Mouse (Mus musculus) embryonic facial prominence, embryonic 11.5 days (tissue): ENCODE data around the gene Chd4. TPM values are rescaled to one million over a fixed set of nuclear protein-coding genes. Genes with fewer than 3 reads are reported as not detected.

ENCODE experiments used
- ATAC-seq: fragments of 200-750 bp; cut with Nextera tagmentation; replicated peaks from 2 replicates; pipeline ENCODE4 v1.8.0; 2017; ENCODE audit warnings: low read depth; ENCODE audit not compliant: insufficient number of reproducible peaks, low FRiP score, low TSS enrichment
- DNase-seq: peaks from one replicate; pipeline ENCODE4 v3.0.0-alpha.2; 2015; ENCODE audit warnings: low spot score
- H3K27ac ChIP-seq: fragments of 300-500 bp; sonication (generic); replicated peaks from 2 replicates; pipeline ENCODE4 v1.5.1; 2014; ENCODE audit warnings: mild to moderate bottlenecking, low read depth, low read length, control low read depth
- H3K27me3 ChIP-seq: fragments of 300-500 bp; sonication (generic); 2 replicates; pipeline ENCODE4 v1.6.1; 2014; ENCODE audit warnings: mild to moderate bottlenecking, low read length, moderate library complexity, mixed read lengths; ENCODE audit not compliant: control insufficient read depth, insufficient read depth
- H3K36me3 ChIP-seq: fragments of 300-500 bp; sonication (generic); replicated peaks from 2 replicates; pipeline ENCODE4 v1.6.1; 2014; ENCODE audit warnings: low read depth, mild to moderate bottlenecking, low read length, moderate library complexity, mixed read lengths; ENCODE audit not compliant: control insufficient read depth, insufficient read depth
- H3K4me1 ChIP-seq: fragments of 300-500 bp; sonication (generic); 2 replicates; pipeline ENCODE4 v1.6.1; 2014; ENCODE audit warnings: low read length, mixed read lengths; ENCODE audit not compliant: control insufficient read depth, insufficient read depth
- H3K4me2 ChIP-seq: fragments of 300-500 bp; sonication (generic); 2 replicates; pipeline ENCODE4 v1.6.1; 2014; ENCODE audit warnings: low read depth, mild to moderate bottlenecking, control low read depth, low read length, moderate library complexity
- H3K4me3 ChIP-seq: fragments of 300-500 bp; sonication (generic); 2 replicates; pipeline ENCODE4 v1.5.1; 2014; ENCODE audit warnings: low read depth, low read length, control low read depth
- H3K9ac ChIP-seq: fragments of 300-500 bp; sonication (generic); replicated peaks from 2 replicates; pipeline ENCODE4 v1.6.1; 2014; ENCODE audit warnings: mild to moderate bottlenecking, control low read depth, low read length
- H3K9me3 ChIP-seq: fragments of 300-500 bp; sonication (generic); replicated peaks from 2 replicates; pipeline ENCODE4 v1.6.1; 2016; ENCODE audit warnings: mild to moderate bottlenecking, low read length, inconsistent platforms, mixed read lengths; ENCODE audit not compliant: control insufficient read depth
- WGBS: fragments of 180-500 bp; shearing (Covaris S2); extraction: QIAGEN DNeasy Blood & Tissue Kit; methylation state at CpG from one replicate; pipeline ENCODE4 v1.1.7; 2014; 5-methylcytosine and 5-hydroxymethylcytosine counted together
- polyA plus RNA-seq: library from polyadenylated mRNA; unstranded; fragments of >200 nt; fragmentation: Nextera tagmentation; extraction: Ambion mirVana; gene quantifications from 2 replicates; pipeline ENCODE4 v1.2.1, GENCODE M21; 2014

Chd4 gene
- polyA plus RNA-seq, 1 experiment from 2014 or later, result 93.2 TPM

DNA sequence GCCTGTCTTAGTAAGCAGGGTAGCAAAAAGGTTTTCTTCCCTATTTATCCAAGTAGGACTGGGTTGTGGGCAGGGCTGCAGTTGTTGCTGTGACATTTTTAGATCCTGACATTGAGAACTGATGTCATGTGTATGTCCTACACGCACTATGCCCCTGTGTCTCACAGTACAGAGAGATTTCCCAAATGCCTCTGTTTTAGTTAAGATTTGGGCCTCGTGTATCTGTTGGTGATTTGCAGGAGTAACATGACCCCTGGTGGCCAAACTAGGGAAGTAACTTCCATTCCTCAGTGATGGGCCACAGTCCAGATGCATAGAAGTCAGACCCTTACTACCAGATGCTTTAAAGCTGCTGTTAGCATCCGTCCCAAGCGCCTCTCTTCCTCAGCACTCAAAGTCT lies 11.4 kb upstream of the Chd4 start:
- no peak overlapping the region for H3K4me3 ChIP-seq
- no peaks in the 10 kb centered on the region for H3K36me3 ChIP-seq
- ATAC-seq (no peak), DNase-seq (peak; percentile 86)
- H3K9me3 ChIP-seq, result no peaks in the 10 kb centered on the region
- no peak overlapping the region for H3K27ac ChIP-seq
- no peak overlapping the region for H3K4me2 ChIP-seq
- H3K4me1 ChIP-seq, result peaks cover under 1% of the 10 kb centered on the region
- no peak overlapping the region for H3K9ac ChIP-seq
- H3K27me3 ChIP-seq, result no peaks in the 10 kb centered on the region
- 7% methylated on average over 4 of the region's 4 CpGs for WGBS

DNA sequence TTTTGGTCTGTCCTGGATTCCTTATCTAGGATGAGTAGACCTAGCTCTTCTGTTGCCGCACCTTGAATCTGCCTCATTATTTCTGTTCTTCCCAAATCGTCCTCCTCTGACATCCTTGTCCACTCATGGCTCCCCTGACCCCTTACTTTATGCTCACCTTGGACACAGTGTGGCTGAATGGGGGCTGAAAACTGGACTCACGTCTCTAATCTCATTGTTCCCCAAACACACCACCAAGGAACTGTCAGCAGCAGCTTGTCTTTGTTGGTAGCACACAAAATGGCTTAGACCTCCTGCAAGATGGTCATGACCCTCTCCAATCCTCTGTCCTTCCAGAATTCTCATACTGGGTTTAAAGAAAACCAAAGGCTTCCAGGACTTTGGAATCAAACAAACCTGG lies 7.8 kb upstream of the Chd4 start:
- Histone ChIP-seq H3K4me1 (peaks cover 3% of the 10 kb centered on the region), H3K9me3 (no peaks in the 10 kb centered on the region), H3K27ac (0 out of 2 replicates have a peak overlapping the region, but pooled peaks have one; percentile 78), H3K4me2 (no peak overlapping the region), H3K4me3 (no peak overlapping the region), H3K36me3 (no peaks in the 10 kb centered on the region), H3K27me3 (no peaks in the 10 kb centered on the region), H3K9ac (no peak overlapping the region)
- 85% methylated on average over 3 of the region's 3 CpGs for WGBS
- DNase-seq, result no peak
- ATAC-seq, result no peak

DNA sequence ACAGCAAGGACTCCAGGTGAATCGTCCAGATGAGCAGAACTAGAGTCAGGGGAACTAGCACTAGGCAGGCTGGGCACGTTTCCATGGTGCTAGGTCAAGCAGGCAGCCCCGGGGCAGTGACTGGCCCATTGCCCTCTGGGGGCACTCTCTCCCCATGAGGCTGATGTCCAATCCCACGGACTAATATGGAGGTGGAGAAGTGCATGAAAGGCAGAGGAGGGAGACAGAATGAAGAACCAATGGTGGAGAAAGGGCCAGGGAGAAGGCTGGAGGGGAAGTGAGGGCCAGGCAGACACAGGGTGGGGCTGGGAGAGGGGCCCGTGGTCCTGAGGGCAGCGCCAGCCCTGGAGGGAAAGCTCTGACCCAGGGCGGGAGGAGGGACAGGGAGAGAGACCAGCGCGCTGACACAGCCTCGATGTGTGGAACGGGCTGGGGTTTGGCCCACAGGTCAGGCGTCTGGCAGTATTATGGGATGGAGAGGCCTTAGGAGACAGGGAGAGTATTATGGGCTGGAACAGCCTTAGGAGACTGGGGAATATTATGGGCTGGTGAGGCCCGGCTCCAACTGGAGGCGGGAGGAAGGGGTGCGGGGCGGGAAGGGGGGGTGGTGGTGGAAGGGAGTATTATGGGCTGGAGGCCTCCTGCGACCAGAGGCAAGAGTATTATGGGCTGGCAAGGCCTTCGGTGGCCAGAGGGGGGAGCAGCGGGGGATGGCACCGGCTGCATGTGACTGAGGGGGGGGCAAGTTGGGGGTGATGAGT lies 7.0 kb upstream of the Chd4 start:
- H3K27me3 ChIP-seq, result no peaks in the 10 kb centered on the region
- WGBS, result 1% methylated on average over 16 of the region's 20 CpGs
- ATAC-seq (peak; percentile 85), DNase-seq (peak; percentile 92)
- H3K4me3 ChIP-seq, result no peak overlapping the region
- H3K9ac ChIP-seq, result peak overlapping the region; percentile 23
- H3K27ac ChIP-seq, result peak overlapping the region; percentile 78
- no peaks in the 10 kb centered on the region for H3K36me3 ChIP-seq
- H3K9me3 ChIP-seq, result no peaks in the 10 kb centered on the region
- peaks cover 3% of the 10 kb centered on the region for H3K4me1 ChIP-seq
- H3K4me2 ChIP-seq, result 0 out of 2 replicates have a peak overlapping the region, but pooled peaks have one; percentile 3

DNA sequence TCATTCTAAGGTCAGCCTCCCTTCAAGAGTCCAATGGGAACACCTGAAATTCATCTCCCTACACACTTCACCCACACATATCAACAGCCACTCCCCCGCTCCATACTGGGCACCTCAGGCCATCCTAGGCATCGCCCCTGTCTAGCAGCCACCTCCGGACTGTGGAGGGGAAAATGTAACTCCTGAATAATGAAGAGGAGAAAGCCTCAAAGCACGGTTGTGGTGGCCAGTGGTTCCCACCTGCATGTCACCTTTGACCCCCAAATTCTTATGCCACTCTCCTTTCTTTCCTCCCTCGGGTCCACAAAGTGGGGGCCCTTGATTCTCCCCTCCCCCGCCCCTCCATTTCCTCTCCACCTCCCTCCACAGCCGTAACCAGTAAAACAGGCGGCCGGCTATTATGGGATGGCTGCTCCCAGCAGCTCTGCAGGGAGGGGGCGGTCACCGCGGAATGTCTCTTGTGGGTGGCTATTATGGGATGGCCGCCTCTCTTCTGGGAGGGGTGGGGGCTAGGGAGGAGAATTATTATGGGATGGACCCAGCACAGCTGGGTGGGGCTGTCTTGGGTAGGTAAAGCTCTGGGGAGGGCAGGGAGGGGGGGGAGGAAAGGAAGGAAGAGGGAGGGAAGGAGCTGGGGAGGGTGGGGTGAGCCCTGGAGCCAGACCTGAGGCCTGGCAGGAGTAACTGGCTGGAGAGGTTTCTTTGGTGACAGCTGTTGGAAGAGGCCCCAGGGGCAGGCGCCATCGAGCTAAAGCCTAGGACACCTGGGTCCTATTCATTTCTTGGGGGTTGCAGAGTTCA lies 6.1 kb upstream of the Chd4 start:
- DNase-seq (peak; percentile 84), ATAC-seq (peak; percentile 72)
- WGBS, result 2% methylated on average over 15 of the region's 15 CpGs
- no peak overlapping the region for H3K4me3 ChIP-seq
- H3K27ac ChIP-seq, result peak overlapping the region; percentile 78
- H3K27me3 ChIP-seq, result no peaks in the 10 kb centered on the region
- no peaks in the 10 kb centered on the region for H3K36me3 ChIP-seq
- peaks cover 3% of the 10 kb centered on the region for H3K4me1 ChIP-seq
- peak overlapping the region; percentile 58 for H3K9ac ChIP-seq
- peak overlapping the region; percentile 38 for H3K4me2 ChIP-seq
- H3K9me3 ChIP-seq, result no peaks in the 10 kb centered on the region

DNA sequence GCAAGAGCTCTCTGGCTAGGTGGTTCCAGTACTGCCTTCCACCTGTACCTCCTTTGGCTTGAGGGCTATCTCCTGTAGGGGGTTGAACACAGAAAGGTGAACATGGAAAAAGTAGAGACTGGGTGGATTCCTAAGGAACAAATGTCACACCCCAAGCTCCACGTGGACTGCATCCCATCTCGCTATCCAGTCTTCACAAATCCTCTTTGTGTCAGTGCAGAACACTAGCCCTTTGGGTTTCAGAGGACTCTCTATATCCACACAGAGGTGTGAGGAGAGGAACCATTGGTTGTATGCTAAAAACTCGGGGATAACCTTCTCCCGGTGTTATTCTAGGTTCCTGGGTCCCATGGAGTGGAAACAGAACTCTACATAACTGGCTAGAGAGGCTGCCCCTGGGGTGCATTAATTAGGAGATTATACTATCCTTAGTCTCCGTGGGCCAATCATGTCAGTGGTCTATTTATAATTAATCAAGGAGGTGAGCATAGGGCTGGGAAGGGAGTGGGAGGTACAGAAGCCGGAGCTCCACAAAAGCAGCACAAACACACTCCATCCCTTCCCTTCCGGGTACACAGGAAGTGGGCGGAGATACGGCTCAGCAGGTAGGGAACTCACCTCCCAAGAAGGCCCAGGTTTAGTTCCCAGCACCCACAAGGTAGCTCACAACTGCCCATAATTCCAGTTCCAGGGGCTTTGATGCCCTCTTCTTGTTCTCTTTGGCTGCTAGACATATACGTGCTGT lies 5.3 kb upstream of the Chd4 start:
- DNase-seq (no peak), ATAC-seq (no peak)
- Histone ChIP-seq H3K27me3 (no peaks in the 10 kb centered on the region), H3K36me3 (no peaks in the 10 kb centered on the region), H3K9me3 (no peaks in the 10 kb centered on the region), H3K4me1 (peaks cover 3% of the 10 kb centered on the region), H3K4me3 (no peak overlapping the region), H3K27ac (peak overlapping the region; percentile 78), H3K9ac (peak overlapping the region; percentile 15; the same call in 1 of the 2 replicates), H3K4me2 (peak overlapping the region; percentile 38)
- WGBS, result 60% methylated on average over 10 of the region's 10 CpGs

DNA sequence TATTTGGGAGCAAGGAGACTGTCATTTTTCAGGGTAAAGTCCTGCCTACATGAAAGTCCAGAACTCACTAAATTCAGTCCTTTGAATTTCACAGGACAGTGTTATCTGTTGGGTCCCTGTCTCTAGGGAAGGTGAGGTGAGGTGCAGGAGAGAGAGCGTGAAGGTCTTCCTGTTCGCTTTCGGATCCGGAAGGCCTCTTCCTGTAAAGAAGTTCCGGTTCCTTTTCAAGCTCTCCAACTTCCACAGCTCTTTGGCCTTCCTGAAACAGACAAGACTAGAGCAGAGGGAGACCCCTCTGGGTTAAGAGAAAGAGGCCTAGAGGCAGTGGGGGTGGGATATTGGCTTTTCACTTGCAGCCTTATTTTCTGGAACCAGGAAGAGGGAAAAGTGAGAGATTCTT lies 3.4 kb upstream of the Chd4 start:
- Histone ChIP-seq H3K9ac (no peak overlapping the region), H3K9me3 (no peaks in the 10 kb centered on the region), H3K27ac (no peak overlapping the region), H3K4me1 (peaks cover 3% of the 10 kb centered on the region), H3K4me2 (no peak overlapping the region), H3K27me3 (no peaks in the 10 kb centered on the region), H3K36me3 (no peaks in the 10 kb centered on the region), H3K4me3 (no peak overlapping the region)
- ATAC-seq, result no peak
- DNase-seq, result no peak
- 80% methylated on average over 5 of the region's 5 CpGs for WGBS

DNA sequence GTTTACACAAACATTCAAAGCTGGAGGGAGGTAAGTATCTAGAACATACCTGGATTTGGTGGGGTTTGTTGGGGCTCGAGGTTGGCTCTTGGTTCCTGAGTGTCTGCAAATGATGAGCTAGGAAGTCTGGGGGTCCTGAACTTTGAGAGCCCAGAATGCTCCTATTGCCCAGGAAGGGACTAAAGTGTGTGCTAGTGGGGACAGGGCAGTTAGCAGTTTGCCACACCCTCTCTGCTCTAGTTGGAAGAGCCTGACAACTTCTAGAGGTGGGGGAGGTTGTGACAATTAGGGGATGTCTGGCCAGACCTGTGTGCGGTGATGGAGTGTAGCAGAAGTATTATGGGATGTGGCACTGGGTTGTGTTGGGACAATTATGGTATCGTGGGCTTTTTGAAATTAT lies 938 bp upstream of the Chd4 start:
- DNase-seq, result no peak
- Histone ChIP-seq H3K27ac (no peak overlapping the region; the same call in 1 of the 2 replicates), H3K4me2 (no peak overlapping the region), H3K4me1 (peaks cover 16% of the 10 kb centered on the region), H3K4me3 (no peak overlapping the region), H3K36me3 (peaks cover 2% of the 10 kb centered on the region), H3K9me3 (no peaks in the 10 kb centered on the region), H3K27me3 (no peaks in the 10 kb centered on the region), H3K9ac (no peak overlapping the region)
- no peak for ATAC-seq
- 75% methylated on average over 3 of the region's 3 CpGs for WGBS
